Mouse (Mus musculus) left cerebral cortex, adult 18-20 months (tissue): ENCODE measurements around the gene Jak2. TPM values are rescaled to one million over a fixed set of nuclear protein-coding genes. Genes with fewer than 3 reads are reported as not detected.
A peak's percentile ranks its signal among the peaks of the same experiment; 100 is the strongest.

ENCODE experiments used
- DNase-seq, 2 experiments: peaks; one replicate each; pipeline ENCODE4 v3.0.0; 2021 to 2022; ENCODE audit warnings: low spot score in 2 of 2, mixed read lengths in 1 of 2
- long read RNA-seq, 2 experiments: library from polyadenylated mRNA; stranded (forward); transcript quantifications; one replicate each; pipeline ENCODE4 v2.0.0; 2021
- total RNA-seq, 2 experiments: library from RNA; stranded (reverse); gene quantifications; 2 replicates each; pipeline ENCODE4 v1.2.3; 2021

Gene Jak2
- 10 to 100 TPM; 34.8 to 43.3 TPM for total RNA-seq
- long read RNA-seq, experiment 1, full-length matches to known transcripts: 18 of 30 reads
- long read RNA-seq, experiment 1, partial matches to known transcripts: 3 of 30 reads
- long read RNA-seq, experiment 1, other reads (novel, unspliced or antisense): 9 of 30 reads
- long read RNA-seq, experiment 2, full-length matches to known transcripts: 11 of 17 reads
- long read RNA-seq, experiment 2, partial matches to known transcripts: 4 of 17 reads
- long read RNA-seq, experiment 2, other reads (novel, unspliced or antisense): 2 of 17 reads

DNA sequence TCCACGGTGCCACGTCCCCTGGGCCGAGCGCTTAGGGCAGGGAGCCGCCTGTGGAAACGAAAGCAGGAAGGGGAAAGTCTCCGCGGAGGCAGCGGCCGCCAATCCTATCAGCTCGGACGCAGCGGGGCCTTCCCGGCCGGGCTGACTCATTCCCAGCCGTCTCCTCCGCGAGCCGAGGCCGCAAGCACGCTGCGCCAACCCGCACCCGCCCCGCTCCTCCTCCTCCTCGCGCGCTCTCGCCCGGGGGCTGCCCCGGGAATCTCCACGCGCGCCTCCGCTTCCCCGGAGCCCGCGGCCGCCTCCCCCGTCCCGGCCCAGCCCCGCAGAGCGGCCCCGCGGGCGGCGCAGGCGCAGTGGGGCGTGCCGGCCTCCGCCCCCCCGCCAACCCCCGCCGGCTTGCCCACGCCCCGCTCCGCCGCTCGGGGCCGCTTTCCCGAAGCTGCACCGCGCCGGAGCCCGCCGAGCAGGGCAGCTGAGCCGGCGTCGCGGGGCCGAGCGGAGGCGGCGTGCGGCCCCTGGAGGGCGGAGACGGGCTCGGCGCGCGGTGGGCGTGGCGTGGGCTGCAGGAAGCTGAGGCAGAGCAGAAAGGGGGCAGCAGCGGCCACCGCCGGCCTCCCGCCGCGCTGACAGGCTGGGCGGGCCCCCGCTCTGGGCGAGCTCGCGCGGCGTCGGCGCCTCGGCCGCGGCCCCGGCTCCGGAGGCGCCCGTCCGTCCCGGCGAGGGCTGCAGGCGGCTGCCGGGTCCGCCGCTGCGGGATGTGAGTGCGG lies at the start of gene Jak2:
TSS of gene Jak2 (plus strand) at position 638 of the 767 bp plus-strand sequence.
- DNase-seq: peak; percentile 83 to 89

DNA sequence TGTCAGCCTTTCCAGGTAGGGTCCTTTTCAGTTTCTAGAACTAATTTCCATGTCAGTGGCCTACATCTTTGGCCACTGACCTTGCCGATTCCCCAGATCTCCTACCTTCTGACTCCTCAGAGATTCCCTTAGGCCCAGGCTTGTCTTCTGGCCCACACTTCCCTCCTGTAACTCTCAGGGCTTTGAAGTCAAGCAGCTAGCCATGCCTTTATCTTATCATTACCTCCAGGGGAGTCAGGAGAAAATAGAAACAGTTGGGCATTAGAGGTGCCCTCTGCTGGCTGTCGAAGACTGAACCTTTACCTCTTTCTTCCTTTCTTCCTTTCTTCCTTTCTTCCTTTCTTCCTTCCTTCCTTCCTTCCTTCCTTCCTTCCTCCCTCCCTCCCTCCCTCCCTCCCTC lies 48.3 kb upstream of the Jak2 start:
- no peak for DNase-seq

DNA sequence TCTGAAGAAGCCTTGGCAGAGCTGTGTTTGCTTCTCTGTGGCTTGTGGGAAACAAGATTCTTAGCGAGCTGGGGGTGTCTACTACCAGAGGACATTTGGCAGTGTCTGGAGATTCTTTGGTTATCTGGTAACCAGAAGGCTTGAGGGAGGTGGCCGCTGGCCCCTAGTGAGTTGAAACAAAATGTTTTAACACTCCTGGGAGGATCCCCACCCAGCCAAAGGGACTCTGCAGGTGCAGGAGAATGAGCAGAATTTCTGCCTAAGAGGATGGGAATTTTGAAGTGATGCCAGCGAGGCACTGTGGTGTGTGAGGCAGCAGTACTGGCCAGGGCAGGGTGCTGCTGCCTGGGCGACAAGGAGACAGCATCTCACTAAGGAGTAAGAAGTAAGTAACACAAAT lies 47.0 kb upstream of the Jak2 start:
- DNase-seq: no peak

DNA sequence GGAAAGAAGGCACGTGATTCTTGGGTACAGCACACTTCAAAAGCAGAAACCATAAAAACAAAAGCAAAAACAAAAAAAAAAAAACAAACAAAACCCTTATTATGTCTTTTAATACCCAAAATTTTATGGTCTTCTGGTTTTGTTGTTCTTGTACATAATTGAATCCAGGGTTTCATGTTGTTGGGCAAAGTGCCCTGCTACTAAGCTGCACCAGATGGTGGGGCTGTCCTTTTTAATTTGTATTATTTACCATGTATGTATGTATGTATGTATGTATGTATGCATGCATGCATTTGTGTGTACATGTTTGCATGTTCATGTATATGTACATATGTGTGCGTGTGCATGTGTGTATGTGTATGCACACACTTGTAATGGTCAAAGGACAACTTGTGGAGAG lies 46.4 kb upstream of the Jak2 start:
- no peak for DNase-seq

DNA sequence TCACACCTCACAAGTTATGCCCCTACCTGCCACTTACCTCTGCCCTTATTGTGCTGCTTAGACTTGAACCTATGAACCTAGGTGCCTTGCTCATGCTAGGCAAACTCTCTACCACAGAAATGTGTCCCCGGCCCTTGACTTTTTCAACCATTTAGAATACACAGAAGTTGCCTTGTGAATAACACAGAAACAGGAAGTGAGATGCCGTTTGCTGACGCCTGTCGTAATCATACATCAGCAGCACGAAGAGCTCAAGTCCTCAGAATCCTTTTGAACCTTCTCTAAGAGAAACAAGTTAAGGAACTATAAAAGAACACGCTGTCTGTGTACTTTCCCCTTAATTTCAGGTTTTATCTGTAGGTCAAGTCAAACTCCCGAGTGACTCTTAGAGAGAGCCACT lies 41.7 kb upstream of the Jak2 start:
- no peak for DNase-seq

- DNase-seq: no peak
Observed at GRCm38 (mm10) chr19:29210319-29210718, 41.3 kb upstream of the Jak2 start.

DNA sequence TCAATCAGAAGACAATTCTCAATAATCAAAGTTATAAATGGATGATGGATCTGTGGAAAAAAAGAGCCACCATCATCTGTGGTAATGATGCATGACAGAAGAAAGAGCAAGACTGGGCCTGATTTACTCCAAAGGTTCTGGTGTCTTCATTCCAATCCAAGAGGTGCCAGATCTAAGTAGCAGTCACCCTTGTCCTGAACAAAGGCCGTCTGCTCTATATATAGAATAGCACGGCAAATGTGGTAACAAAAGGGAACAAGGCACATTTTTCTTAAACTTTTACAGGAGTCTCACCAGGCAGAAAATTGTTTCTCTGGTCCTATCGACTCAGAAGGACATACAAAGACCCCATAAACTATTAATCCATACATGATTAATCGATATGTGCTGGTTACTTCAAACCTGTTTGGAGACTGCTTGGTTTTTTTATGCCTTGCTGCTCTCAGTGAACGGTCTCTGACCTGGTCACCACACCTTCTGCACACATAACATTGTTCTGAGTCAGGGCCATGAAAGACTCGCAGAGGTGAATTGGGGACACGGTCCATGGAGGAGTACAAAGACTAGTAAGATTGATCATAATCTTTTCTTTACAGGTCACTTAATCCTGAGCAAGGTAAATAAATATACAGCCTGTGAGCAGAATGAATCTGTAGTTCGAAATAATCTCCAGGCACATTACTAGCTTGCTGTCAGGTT lies 35.7 kb upstream of the Jak2 start:
- no peak for DNase-seq

DNA sequence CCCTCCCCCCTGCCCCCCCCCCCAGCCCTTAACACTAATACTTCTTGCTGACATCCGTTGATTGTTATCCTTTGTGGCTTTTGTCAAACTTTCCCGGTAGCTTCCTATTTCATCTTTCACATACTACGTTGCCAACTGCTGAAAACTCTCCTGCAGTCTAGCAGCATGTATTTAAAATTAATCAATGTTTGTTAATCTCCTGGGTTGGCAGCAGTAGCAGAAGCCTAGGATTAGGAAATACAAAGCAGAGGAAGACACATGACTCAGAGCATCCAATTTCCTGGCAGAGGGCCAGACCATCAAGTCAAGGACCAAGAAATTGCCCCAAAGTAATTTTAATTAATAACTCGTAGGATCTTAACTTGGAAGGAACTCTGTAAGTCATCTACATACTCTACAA lies 29.8 kb upstream of the Jak2 start:
- DNase-seq: no peak

DNA sequence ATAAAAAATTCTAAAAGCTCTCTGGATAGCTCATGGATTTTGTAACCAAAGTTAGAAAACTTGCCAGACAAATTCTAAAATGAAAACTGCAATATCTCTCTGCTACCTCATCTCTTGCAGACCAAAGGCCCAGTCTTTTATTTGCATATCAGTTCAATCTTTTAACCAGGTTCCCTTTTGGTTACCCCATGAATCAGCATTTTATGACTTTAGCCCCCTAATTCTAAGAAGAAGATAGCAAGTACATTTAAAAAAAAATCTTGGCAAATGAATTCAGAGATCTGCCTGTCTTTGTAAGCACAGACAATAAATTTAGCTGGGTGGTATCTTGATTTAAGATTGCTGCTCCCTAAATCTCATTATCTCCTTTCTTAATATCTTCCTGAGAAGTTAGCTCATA lies 26.7 kb upstream of the Jak2 start:
- DNase-seq: no peak

GRCm38 (mm10) chr19:29226996-29227395 lies 24.6 kb upstream of the Jak2 start:
- DNase-seq: no peak

- no peak for DNase-seq
Observed at GRCm38 (mm10) chr19:29227941-29228590, 23.6 kb upstream of the Jak2 start.

GRCm38 (mm10) chr19:29228989-29229388 lies 22.6 kb upstream of the Jak2 start:
- DNase-seq: no peak

- DNase-seq: no peak
Observed at GRCm38 (mm10) chr19:29232738-29233137, 18.9 kb upstream of the Jak2 start.

DNA sequence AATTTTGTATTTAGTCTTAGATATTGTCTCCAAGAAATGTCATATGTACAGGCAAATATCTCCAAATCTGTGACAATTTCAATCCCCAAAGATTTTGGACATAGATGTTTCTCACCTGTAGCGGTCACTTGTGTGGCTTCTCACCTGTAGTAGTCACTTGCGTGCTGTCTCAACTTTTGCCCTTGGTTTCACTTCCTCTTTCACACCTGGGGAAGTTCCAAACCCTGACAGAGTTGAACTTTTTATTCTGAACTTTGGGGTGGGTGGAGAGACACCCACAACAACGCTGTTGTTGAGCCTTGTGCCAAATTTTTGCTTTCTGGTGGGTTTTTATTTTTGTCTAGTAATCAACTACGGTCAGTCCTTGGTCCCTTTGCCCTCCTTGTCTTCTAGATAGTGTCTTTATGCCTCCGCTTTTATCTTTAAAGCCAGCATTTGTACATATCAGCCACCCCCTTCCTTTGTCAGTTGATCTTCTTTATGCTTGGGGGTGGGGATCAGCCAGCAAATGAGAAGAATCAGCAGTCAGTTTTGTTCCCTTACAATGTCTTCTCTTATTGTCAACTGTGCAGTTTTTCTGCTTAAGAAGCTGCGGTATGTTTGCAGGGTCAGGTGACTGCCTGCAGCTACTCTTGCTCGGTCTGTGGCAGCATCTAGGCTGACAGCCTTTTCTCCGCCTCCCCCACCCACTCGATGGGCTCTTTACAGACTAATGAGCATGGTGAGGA lies 14.8 kb upstream of the Jak2 start:
- DNase-seq: no peak

- DNase-seq: no peak
Observed at GRCm38 (mm10) chr19:29238171-29238570, 13.5 kb upstream of the Jak2 start.

DNA sequence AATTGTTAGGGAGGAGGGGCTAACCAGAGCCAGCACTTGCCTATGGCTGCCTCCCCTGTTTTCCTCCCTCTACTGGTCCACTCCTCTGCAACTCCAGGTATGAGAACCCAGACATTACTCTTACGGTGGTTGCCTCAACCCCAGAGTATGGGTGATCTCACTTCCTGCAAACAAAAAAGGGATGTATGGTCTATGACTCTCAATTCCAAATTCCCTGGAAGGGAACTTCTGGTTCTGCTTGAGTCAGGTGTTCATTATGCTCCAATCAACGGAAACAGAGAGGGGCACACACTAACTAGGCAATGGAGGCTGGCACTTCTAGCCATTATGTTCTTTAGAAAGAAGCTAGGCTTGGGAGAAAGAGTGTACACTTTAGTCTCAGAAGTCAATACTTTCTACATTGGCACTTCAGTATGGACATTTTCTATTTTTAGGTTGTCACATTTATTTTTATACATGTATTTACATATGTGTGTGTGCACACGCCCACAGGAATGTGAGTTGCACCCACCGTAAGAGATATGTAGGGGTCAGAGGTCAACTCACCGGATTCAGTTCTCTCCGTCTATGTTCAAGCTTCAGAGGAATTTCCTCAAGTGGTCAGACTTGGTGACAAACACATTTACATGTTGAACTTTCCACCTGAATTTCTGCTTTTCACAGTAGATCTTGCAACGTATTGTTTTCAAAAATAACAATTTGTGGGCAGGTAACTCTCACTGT lies 12.0 kb upstream of the Jak2 start:
- no peak for DNase-seq

GRCm38 (mm10) chr19:29240676-29241075 lies 11.0 kb upstream of the Jak2 start:
- DNase-seq: no peak

GRCm38 (mm10) chr19:29241581-29241980 lies 10.0 kb upstream of the Jak2 start:
- no peak for DNase-seq

DNA sequence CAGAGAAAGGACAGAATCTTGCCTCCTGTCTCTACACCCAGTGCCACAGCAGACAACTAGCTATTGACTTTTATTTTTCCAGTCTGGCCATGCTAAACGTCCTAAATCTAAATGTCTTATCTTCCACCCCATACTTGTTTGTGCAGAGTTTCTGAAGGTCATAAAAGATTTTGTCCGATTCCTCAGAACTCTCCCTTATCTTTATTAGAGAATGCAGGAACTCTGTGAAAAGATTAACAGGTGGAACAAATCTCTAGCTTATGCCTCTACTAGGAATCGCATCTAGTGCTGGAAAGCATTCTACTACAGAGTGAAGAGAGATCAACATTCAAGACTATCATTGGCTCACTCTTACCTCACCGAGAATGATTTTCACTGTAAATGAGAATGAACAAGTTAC lies 1.7 kb upstream of the Jak2 start:
- no peak for DNase-seq
